Comparison of ENCODE assay signal across 12 mouse cellular contexts in the genomic region with DNA sequence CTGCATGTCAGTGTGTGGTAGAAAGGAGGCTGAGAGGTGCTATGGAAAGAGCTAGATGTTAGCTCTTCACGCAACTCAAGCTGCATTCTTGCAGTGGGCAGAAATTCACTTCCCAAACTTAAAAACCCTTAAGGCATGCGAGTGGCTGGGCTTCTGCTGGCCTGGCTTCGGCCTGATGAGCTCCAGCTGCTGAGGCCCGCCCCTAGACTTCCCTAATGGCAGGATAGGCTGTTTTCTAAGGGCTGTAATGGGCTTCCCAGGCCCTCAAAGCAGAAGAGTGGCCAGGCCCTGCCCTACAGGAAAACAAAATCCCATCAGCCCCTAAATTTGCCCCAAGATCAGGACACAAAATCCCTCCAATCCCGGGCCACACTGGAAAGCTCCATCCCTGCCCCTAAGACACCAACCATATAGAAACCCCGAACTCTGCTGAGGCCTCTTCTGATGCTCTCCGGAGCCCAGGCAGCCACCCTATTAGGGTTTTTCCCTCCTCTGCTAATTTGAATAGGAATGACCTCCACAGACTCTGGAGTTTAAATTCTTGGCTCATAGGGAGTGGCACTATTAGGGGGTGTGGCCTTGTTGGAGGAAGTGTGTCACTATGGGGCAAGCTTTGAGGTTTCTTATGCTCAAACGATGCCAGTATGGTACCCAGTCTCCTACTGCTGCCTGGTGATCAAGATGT. TPM values are rescaled to one million over a fixed set of nuclear protein-coding genes. Genes with fewer than 3 reads are reported as not detected.
A peak's percentile ranks its signal among the peaks of the same experiment; 100 is the strongest.
DNase-seq lines count a peak whose midpoint lies in the region; ATAC-seq and TF ChIP-seq lines count a peak whose summit lies in the region.
"Had no signal": no experiment of that assay in that cellular context is flagged by ENCODE, and none has a peak within 500 bp of the region (broad histone marks: within the 10 kb centered on the region; RNA-seq: fewer than 3 reads in every experiment).

No protein-coding gene starts in this region.

- no peak for TF ChIP-seq CTCF in intestine, postnatal 0 days (IDR thresholded peaks at IDR 0.05; ENCODE audit: low read depth)
- TF ChIP-seq CTCF in lung, postnatal 0 days (IDR thresholded peaks at IDR 0.05), result no peak

- H3K4me1 ChIP-seq in intestine, embryonic 14.5 days (replicated peaks; ENCODE audit: control insufficient read depth, insufficient read depth, low read length), result peaks cover 15% of the 10 kb centered on the region
- H3K4me1 ChIP-seq in intestine, postnatal 0 days (replicated peaks; ENCODE audit: control insufficient read depth, insufficient read depth, low read length), result peaks cover 9% of the 10 kb centered on the region
- H3K4me1 ChIP-seq in lung, postnatal 0 days (ENCODE audit: insufficient read depth, low read depth, low read length), result no peaks in the 10 kb centered on the region
- H3K4me1 ChIP-seq in intestine, embryonic 16.5 days (ENCODE audit: control insufficient read depth, insufficient read depth, low read length), result peaks cover 20% of the 10 kb centered on the region
- H3K4me1 ChIP-seq in forebrain, embryonic 13.5 days, result peaks cover 20% of the 10 kb centered on the region

- ATAC-seq in intestine, embryonic 14.5 days (replicated peaks; ENCODE audit: low FRiP score, low TSS enrichment, low read depth), result no peak
- ATAC-seq in intestine, postnatal 0 days, result no peak
- ATAC-seq in lung, postnatal 0 days, result no peak
- ATAC-seq in intestine, embryonic 16.5 days, result no peak
- ATAC-seq in forebrain, embryonic 13.5 days, result no peak

- no peak for TF ChIP-seq EP300 in lung, postnatal 0 days (IDR thresholded peaks at IDR 0.05)

- no peak for DNase-seq in intestine, embryonic 14.5 days (ENCODE audit: low spot score)
- DNase-seq in lung, postnatal 0 days (ENCODE audit: low spot score), result peak; percentile 64
- no peak for DNase-seq in lung, postnatal 36 days
- DNase-seq in testis, postnatal 10 days (ENCODE audit: low spot score), result peak; percentile 50
- no peak for DNase-seq in adrenal gland, adult 2 months
- DNase-seq: thymus, postnatal 36 days had no signal

- 47% methylated on average over 8 of the region's 8 CpGs for WGBS in intestine, embryonic 14.5 days
- WGBS in intestine, postnatal 0 days, result 48% methylated on average over 8 of the region's 8 CpGs
- WGBS in lung, postnatal 0 days, result 38% methylated on average over 8 of the region's 8 CpGs
- 38% methylated on average over 8 of the region's 8 CpGs for WGBS in intestine, embryonic 16.5 days
- WGBS in forebrain, embryonic 13.5 days, result 77% methylated on average over 8 of the region's 8 CpGs

- H3K9ac ChIP-seq in intestine, embryonic 14.5 days (ENCODE audit: low read length), result no peak overlapping the region
- no peak overlapping the region for H3K9ac ChIP-seq in intestine, postnatal 0 days (ENCODE audit: low read depth, low read length)
- H3K9ac ChIP-seq in lung, postnatal 0 days (replicated peaks; ENCODE audit: low read depth), result no peak overlapping the region
- no peak overlapping the region for H3K9ac ChIP-seq in intestine, embryonic 16.5 days (ENCODE audit: low read depth, low read length)
- H3K9ac ChIP-seq in forebrain, embryonic 13.5 days, result no peak overlapping the region

- no peaks in the 10 kb centered on the region for H3K27me3 ChIP-seq in intestine, embryonic 14.5 days (replicated peaks; ENCODE audit: control insufficient read depth, insufficient read depth, low read length)
- no peaks in the 10 kb centered on the region for H3K27me3 ChIP-seq in intestine, postnatal 0 days (replicated peaks; ENCODE audit: control insufficient read depth, insufficient read depth, low read length)
- H3K27me3 ChIP-seq in lung, postnatal 0 days (replicated peaks; ENCODE audit: insufficient read depth, low read length), result no peaks in the 10 kb centered on the region
- no peaks in the 10 kb centered on the region for H3K27me3 ChIP-seq in intestine, embryonic 16.5 days (replicated peaks; ENCODE audit: control insufficient read depth, insufficient read depth, low read length)
- H3K27me3 ChIP-seq in forebrain, embryonic 13.5 days, result peaks cover 3% of the 10 kb centered on the region; the same call in 1 of the 2 replicates

- no peaks in the 10 kb centered on the region; the same call in 1 of the 2 replicates for H3K9me3 ChIP-seq in intestine, embryonic 14.5 days (ENCODE audit: control insufficient read depth, low read length)
- H3K9me3 ChIP-seq in intestine, postnatal 0 days (ENCODE audit: control insufficient read depth), result no peaks in the 10 kb centered on the region
- no peaks in the 10 kb centered on the region for H3K9me3 ChIP-seq in lung, postnatal 0 days (ENCODE audit: low read length)
- no peaks in the 10 kb centered on the region for H3K9me3 ChIP-seq in intestine, embryonic 16.5 days (ENCODE audit: control insufficient read depth, low read length)
- no peaks in the 10 kb centered on the region for H3K9me3 ChIP-seq in forebrain, embryonic 13.5 days (replicated peaks)

- no peak overlapping the region for H3K4me2 ChIP-seq in intestine, embryonic 14.5 days (ENCODE audit: low read length)
- H3K4me2 ChIP-seq in intestine, postnatal 0 days (replicated peaks; ENCODE audit: low read depth), result no peak overlapping the region
- H3K4me2 ChIP-seq in lung, postnatal 0 days (replicated peaks; ENCODE audit: low read depth, low read length), result no peak overlapping the region
- H3K4me2 ChIP-seq in intestine, embryonic 16.5 days (ENCODE audit: low read depth, low read length), result no peak overlapping the region
- H3K4me2 ChIP-seq in forebrain, embryonic 13.5 days, result no peak overlapping the region

- H3K36me3 ChIP-seq in intestine, embryonic 14.5 days (ENCODE audit: control insufficient read depth, insufficient read depth, low read length), result peaks cover 8% of the 10 kb centered on the region; the same call in 1 of the 2 replicates
- H3K36me3 ChIP-seq in intestine, postnatal 0 days (ENCODE audit: control insufficient read depth, insufficient read depth), result peaks cover 7% of the 10 kb centered on the region
- no peaks in the 10 kb centered on the region for H3K36me3 ChIP-seq in lung, postnatal 0 days (ENCODE audit: insufficient read depth, low read length)
- H3K36me3 ChIP-seq in intestine, embryonic 16.5 days (ENCODE audit: control insufficient read depth, insufficient read depth, low read length), result 0 out of 2 replicates have a peak, but pooled peaks cover 2% of the 10 kb centered on the region
- peaks cover 8% of the 10 kb centered on the region for H3K36me3 ChIP-seq in forebrain, embryonic 13.5 days (ENCODE audit: poor library complexity, severe bottlenecking)

- peak overlapping the region; percentile 82 for H3K27ac ChIP-seq in intestine, embryonic 14.5 days (ENCODE audit: low read depth)
- no peak overlapping the region for H3K27ac ChIP-seq in intestine, postnatal 0 days (ENCODE audit: low read depth, low read length)
- 0 out of 2 replicates have a peak overlapping the region, but pooled peaks have one; percentile 6 for H3K27ac ChIP-seq in lung, postnatal 0 days (ENCODE audit: low read length)
- H3K27ac ChIP-seq in intestine, embryonic 16.5 days (ENCODE audit: low read length), result peak overlapping the region; percentile 69
- H3K27ac ChIP-seq in forebrain, embryonic 13.5 days, result no peak overlapping the region

- no peak overlapping the region for H3K4me3 ChIP-seq in intestine, embryonic 14.5 days (ENCODE audit: low read depth, low read length)
- H3K4me3 ChIP-seq in intestine, postnatal 0 days (ENCODE audit: low read depth, low read length), result no peak overlapping the region
- H3K4me3 ChIP-seq in lung, postnatal 0 days (ENCODE audit: low read depth, low read length), result no peak overlapping the region
- H3K4me3 ChIP-seq in intestine, embryonic 16.5 days (ENCODE audit: low read length), result no peak overlapping the region
- no peak overlapping the region for H3K4me3 ChIP-seq in forebrain, embryonic 13.5 days
- H3K4me3 ChIP-seq: erythroblast, embryonic 14.5 days had no signal

RNA-seq across cellular contexts. Expression of a gene that starts 2.5 kb away (rescaled TPM):
- 49.4 and 50.0 TPM in 2 replicates for polyA plus RNA-seq in intestine, embryonic 14.5 days (2014; fragmentation: Nextera tagmentation; extraction: Ambion mirVana)
- polyA plus RNA-seq in intestine, postnatal 0 days (2015; fragmentation: Nextera tagmentation; extraction: Ambion mirVana), result 44.1 and 48.8 TPM in 2 replicates
- 45.4 and 48.4 TPM in 2 replicates for polyA plus RNA-seq in lung, postnatal 0 days (2015; fragmentation: Nextera tagmentation; extraction: Ambion mirVana)
- polyA plus RNA-seq in intestine, embryonic 16.5 days (2015; fragmentation: Nextera tagmentation; extraction: Ambion mirVana), result 56.4 and 57.5 TPM in 2 replicates
- total RNA-seq in adrenal gland, adult 2 months (2021), result 10 to 100 TPM; 20.1 to 27.2 TPM
- 91.9 and 101 TPM in 2 replicates for polyA plus RNA-seq in adrenal gland, adult 2 months (2012; rRNA removed)
- polyA plus RNA-seq in forebrain, embryonic 13.5 days (2015; fragmentation: Nextera tagmentation; extraction: Ambion mirVana), result 53.0 and 53.9 TPM in 2 replicates

RNA-seq across cellular contexts. Expression of a gene that starts 9.8 kb away (rescaled TPM):
- polyA plus RNA-seq in intestine, embryonic 14.5 days (2014; fragmentation: Nextera tagmentation; extraction: Ambion mirVana), result 244 and 264 TPM in 2 replicates
- 97.0 and 100 TPM in 2 replicates for polyA plus RNA-seq in intestine, postnatal 0 days (2015; fragmentation: Nextera tagmentation; extraction: Ambion mirVana)
- polyA plus RNA-seq in lung, postnatal 0 days (2015; fragmentation: Nextera tagmentation; extraction: Ambion mirVana), result 99.3 and 101 TPM in 2 replicates
- polyA plus RNA-seq in intestine, embryonic 16.5 days (2015; fragmentation: Nextera tagmentation; extraction: Ambion mirVana), result 221 and 238 TPM in 2 replicates
- total RNA-seq in adrenal gland, adult 2 months (2021), result 100 to 1,000 TPM; 136 to 160 TPM
- polyA plus RNA-seq in adrenal gland, adult 2 months (2012; rRNA removed), result 94.1 and 119 TPM in 2 replicates
- polyA plus RNA-seq in forebrain, embryonic 13.5 days (2015; fragmentation: Nextera tagmentation; extraction: Ambion mirVana), result 207 and 215 TPM in 2 replicates

RNA-seq across cellular contexts. Expression of a gene that starts 23.5 kb away (rescaled TPM):
- polyA plus RNA-seq in intestine, embryonic 14.5 days (2014; fragmentation: Nextera tagmentation; extraction: Ambion mirVana), result 1.0 and 1.1 TPM in 2 replicates
- 2.2 and 2.6 TPM in 2 replicates for polyA plus RNA-seq in intestine, postnatal 0 days (2015; fragmentation: Nextera tagmentation; extraction: Ambion mirVana)
- 0.12 and 0.14 TPM in 2 replicates for polyA plus RNA-seq in lung, postnatal 0 days (2015; fragmentation: Nextera tagmentation; extraction: Ambion mirVana)
- 1.8 and 2.3 TPM in 2 replicates for polyA plus RNA-seq in intestine, embryonic 16.5 days (2015; fragmentation: Nextera tagmentation; extraction: Ambion mirVana)
- under 1 TPM in 1 of 2 experiments, not detected in 1; 0.28 TPM for total RNA-seq in adrenal gland, adult 2 months (2021)
- polyA plus RNA-seq in adrenal gland, adult 2 months (2012; rRNA removed), result 1.4 and 4.2 TPM in 2 replicates
- not detected in 2 replicates for polyA plus RNA-seq in forebrain, embryonic 13.5 days (2015; fragmentation: Nextera tagmentation; extraction: Ambion mirVana)
- total RNA-seq: left cerebral cortex, postnatal 36 days had no signal
- polyA plus RNA-seq: erythroblast, embryonic 14.5 days; heart, embryonic 16.5 days had no signal

RNA-seq across cellular contexts. Expression of a gene that starts 37.0 kb away (rescaled TPM):
- polyA plus RNA-seq in intestine, embryonic 14.5 days (2014; fragmentation: Nextera tagmentation; extraction: Ambion mirVana), result 160 and 192 TPM in 2 replicates
- 298 and 319 TPM in 2 replicates for polyA plus RNA-seq in intestine, postnatal 0 days (2015; fragmentation: Nextera tagmentation; extraction: Ambion mirVana)
- polyA plus RNA-seq in lung, postnatal 0 days (2015; fragmentation: Nextera tagmentation; extraction: Ambion mirVana), result 263 and 311 TPM in 2 replicates
- 438 and 456 TPM in 2 replicates for polyA plus RNA-seq in intestine, embryonic 16.5 days (2015; fragmentation: Nextera tagmentation; extraction: Ambion mirVana)
- total RNA-seq in adrenal gland, adult 2 months (2021), result 100 to 1,000 TPM in 1 of 2 experiments, 10 to 100 TPM in 1; 94.6 to 204 TPM
- polyA plus RNA-seq in adrenal gland, adult 2 months (2012; rRNA removed), result 109 and 135 TPM in 2 replicates
- 546 and 569 TPM in 2 replicates for polyA plus RNA-seq in forebrain, embryonic 13.5 days (2015; fragmentation: Nextera tagmentation; extraction: Ambion mirVana)

RNA-seq across cellular contexts. Expression of a gene that starts 43.5 kb away (rescaled TPM):
- polyA plus RNA-seq in intestine, embryonic 14.5 days (2014; fragmentation: Nextera tagmentation; extraction: Ambion mirVana), result 9.3 and 9.9 TPM in 2 replicates
- polyA plus RNA-seq in intestine, postnatal 0 days (2015; fragmentation: Nextera tagmentation; extraction: Ambion mirVana), result 3.7 and 5.0 TPM in 2 replicates
- 8.4 and 9.1 TPM in 2 replicates for polyA plus RNA-seq in lung, postnatal 0 days (2015; fragmentation: Nextera tagmentation; extraction: Ambion mirVana)
- 5.2 and 6.3 TPM in 2 replicates for polyA plus RNA-seq in intestine, embryonic 16.5 days (2015; fragmentation: Nextera tagmentation; extraction: Ambion mirVana)
- 10 to 100 TPM; 36.5 to 49.5 TPM for total RNA-seq in adrenal gland, adult 2 months (2021)
- polyA plus RNA-seq in adrenal gland, adult 2 months (2012; rRNA removed), result 61.7 and 65.0 TPM in 2 replicates
- 5.4 and 6.5 TPM in 2 replicates for polyA plus RNA-seq in forebrain, embryonic 13.5 days (2015; fragmentation: Nextera tagmentation; extraction: Ambion mirVana)

Comparison
In these comparisons a context has a peak if more than half of its experiments do, and no peak if none do; other contexts are left out.
1. DNase-seq: peak in lung, postnatal 0 days (single experiment) and testis, postnatal 10 days (single experiment); none in intestine, embryonic 14.5 days (single experiment), lung, postnatal 36 days (single experiment) and adrenal gland, adult 2 months (single experiment).
2. H3K27ac ChIP-seq: peak in intestine, embryonic 14.5 days (single experiment), lung, postnatal 0 days (single experiment) and intestine, embryonic 16.5 days (single experiment); none in intestine, postnatal 0 days (single experiment) and forebrain, embryonic 13.5 days (single experiment).